Mouse (Mus musculus) heart, adult 18-20 months (tissue): ENCODE results near the gene Rab29. TPM values are rescaled to one million over a fixed set of nuclear protein-coding genes. Genes with fewer than 3 reads are reported as not detected.
A peak's percentile ranks its signal among the peaks of the same experiment; 100 is the strongest.
"Not testable (repeated sequence)": the region's sequence is repeated elsewhere in the genome, so short reads cannot be mapped to it uniquely, and the experiment has no call there.

Experiments
- DNase-seq, 2 experiments: peaks; one replicate each; pipeline ENCODE4 v3.0.0; 2021 to 2022; ENCODE audit warnings: mixed read lengths in 1 of 2
- long read RNA-seq, 2 experiments: library from polyadenylated mRNA; stranded (forward); transcript quantifications; one replicate each; pipeline ENCODE4 v2.0.0; 2021
- total RNA-seq, 2 experiments: library from RNA; stranded (reverse); gene quantifications; 2 replicates each; pipeline ENCODE4 v1.2.3; 2021

The Rab29 gene
- 10 to 100 TPM; 11.3 to 11.4 TPM for total RNA-seq
- long read RNA-seq, experiment 1, transcript Rab29-202 (5 exons, 1,202 nt): major isoform, 6 of 10 reads
- long read RNA-seq, experiment 1, partial matches to known transcripts: 0 of 10 reads
- long read RNA-seq, experiment 1, other reads (novel, unspliced or antisense): 2 of 10 reads
- long read RNA-seq, experiment 2, partial matches to known transcripts: 0 of 5 reads
- long read RNA-seq, experiment 2, other reads (novel, unspliced or antisense): 1 of 5 reads

DNA sequence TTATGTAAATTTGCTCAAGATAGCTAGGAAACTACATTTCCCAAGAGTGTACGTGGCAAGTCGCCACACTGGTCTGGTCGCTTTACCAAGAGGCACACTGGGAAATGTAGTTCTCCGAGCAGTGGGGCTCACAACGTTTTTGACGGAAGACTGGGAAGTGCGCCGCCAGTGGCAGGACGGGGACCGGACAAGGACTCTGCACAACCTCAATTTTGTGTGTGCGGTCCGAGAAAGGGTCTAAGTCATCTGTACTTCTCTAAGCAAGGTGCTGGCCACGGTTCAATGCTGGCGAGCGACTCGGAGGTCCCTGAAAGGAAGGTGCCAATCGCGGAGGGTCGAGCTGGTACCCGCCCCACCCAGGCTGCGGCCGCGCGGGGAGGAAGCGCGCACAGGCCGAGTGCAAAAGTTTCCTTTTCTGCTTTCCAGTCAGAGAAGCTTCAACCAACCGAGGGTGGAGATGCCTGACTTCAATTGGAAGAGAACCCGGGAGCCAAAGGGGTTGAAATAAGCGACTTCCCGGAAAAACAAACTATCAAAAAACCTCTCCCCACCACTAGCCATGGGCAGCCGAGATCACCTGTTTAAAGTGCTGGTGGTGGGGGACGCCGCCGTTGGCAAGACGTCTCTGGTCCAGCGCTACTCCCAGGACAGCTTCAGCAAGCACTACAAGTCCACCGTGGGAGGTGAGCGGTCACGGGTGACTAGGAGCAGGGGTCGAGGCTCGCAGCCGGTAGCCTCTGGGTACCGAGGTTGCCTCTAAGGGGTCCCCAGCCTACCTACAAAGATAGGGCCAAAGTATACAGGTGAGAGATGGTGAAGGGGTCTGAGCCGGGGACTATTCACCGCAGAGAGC lies at the start of gene Rab29:
Gene Rab29 (plus strand): TSS at position 132 of the 853 bp plus-strand sequence.
- peak; percentile 95 to 97 for DNase-seq

DNA sequence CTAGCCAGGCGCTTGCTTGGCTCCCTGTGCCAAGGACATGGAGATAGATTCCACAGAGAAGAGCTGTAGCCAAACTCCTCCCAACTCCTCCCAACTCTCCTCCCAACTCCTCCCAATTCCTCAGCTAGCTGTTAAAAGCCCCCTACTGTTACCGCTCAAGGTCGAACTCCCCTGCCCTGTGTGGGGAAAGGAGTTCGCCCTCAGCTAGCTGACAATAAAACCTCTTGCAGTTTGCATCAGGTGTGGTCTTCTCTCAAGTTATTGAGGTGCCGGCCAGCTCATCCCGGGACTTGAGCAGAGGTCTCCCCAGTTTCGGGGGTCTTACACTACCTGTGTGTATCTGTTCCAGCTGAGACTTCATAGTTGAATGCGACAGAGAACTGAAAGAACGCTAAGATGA lies 46.7 kb upstream of the Rab29 start:
- not testable (repeated sequence) for DNase-seq

DNA sequence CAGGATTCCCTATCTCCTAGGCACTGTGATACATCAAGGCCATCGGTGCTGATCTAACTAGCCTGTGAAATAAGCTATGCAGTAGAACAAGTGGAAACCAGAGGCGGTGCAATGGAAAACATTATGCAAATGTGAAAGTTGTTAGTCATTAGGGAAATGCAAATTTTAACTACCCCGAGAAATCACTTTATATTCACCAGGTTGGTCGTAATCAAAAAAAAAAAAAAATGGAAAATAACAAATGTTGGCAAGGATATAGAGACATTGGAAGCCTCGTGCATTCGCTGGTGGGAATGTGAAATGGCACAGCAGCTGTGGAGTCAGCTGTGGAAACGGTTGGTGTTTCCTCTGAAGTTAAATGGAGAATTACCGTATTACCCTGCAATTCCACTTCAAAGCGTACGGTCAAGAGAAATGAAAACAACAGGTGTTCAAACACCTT lies 46.1 kb upstream of the Rab29 start:
- DNase-seq: no peak

DNA sequence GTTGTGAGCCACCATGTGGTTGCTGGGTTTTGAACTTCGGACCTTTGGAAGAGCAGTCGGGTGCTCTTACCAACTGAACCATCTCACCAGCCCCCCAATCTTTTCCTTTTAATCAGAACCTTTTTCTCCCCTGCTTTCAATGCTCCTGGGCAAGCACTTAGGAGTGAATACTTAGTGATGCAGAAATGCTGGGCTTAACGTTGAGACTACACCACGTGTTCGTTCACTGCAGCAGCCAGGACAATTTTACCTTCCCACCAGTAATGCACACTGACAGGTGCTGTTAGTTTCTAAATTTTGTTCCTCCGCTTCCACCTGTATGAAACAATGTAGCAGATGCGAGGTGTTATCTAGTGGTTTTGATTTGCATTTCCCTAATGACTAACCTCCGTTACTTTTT lies 44.7 kb upstream of the Rab29 start:
- DNase-seq: no peak

DNA sequence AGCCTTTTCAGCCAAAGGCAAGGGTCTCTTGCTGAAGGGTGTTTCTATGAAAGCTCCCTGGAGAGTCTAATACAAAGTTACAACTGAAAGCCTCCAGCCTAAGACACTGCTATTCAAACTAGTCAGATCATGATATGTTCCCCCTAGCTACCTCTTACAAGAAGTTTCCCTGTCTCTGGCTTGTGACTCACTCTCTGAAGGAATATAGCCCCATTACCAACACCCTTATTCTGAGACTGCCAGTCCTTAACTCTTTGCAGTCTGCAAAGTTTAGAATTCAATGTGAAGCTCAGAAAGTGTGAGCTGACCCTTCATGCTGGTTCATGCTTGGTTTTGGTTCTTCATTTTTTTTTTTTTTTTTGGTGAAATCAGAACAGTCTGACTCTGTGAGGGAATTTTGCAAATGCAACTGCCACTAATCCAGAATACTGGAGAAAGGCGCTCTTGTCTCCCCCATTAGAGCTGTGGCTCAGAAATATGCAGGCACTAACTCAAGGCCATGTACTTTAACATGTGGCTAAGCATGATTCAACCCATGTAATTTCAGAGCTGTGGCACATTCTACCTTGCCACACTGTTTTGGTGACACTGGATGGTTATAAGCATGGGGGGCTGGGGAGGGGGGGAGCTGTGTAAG lies 44.0 kb upstream of the Rab29 start:
- DNase-seq: no peak

DNA sequence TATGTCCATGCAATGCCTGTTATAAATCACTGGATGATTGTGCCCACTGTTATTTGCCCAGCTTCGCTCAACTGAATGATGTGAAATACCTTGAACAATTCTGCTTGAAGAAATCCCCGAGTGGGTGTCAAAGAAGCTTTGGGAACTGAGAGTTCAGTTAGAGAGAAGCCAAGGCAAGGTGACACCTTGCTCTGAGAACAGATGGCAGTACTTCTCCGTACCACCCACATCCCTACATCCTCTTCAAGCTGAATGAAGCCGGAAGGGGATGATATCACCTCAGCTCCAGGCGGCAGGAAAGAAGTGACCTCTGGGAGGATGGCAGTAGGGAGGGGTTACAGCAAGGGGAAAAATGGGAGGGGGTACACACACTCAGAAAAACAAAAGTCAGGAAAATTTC lies 43.5 kb upstream of the Rab29 start:
- no peak for DNase-seq

DNA sequence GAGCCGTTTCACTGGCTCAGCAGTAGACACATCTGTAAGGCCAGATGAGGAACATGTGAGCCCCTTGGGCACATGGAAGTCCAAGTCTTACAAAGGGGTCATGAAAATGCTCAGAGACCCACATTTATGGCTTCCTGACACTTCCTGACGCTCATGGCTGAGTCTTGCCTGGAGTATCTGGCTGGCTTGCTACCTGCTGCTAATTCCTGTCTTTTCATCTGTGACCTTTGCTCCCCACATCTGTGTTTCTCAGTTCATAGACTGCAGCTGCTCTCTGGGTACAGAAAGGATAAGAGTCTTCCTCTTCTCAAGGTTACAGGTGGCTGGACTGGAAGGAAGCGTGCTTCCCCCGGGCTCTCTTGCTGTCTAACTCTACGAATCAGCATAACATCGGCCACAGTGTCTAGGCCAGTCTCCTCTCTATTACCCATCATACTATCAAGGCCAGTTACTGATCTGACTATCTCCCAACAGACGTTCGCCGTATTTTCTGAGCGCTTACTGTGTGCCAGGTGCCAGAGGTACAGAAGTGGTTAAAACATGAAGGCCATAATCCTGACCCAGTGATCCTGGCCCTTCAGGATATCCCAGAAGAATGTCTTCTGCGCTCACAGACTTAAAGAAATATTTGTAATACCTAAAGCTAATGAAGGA lies 42.4 kb upstream of the Rab29 start:
- DNase-seq: no peak

DNA sequence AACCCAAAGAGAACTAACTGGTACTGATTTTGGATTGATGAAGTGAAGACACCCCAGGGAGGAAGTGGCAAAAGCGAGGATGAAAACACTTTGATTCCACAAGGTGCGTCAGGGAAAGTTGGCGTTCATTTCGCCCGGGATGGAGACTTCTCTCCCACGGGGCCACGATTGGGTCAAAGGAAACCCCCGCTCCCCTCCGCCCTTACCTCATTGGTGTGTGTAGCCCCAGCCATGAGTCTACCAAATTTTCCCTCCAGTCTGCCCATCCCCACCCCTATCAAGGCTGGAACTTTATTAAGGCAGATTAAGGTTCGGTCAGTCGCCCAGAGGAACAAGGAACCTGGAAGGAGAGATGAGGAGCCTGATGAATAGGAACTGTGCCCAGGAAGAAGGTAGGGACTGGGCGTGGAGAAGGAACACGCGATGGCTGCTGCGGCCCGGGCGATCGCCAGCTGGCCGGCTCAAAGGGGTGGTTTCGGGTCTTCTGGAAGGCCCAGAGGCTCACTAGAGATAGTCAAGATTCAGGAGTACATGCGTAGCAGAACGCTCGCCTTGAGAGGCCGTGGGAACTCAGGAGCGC lies 39.7 kb upstream of the Rab29 start, which contains the start of gene Slc41a1:
Gene Slc41a1 (plus strand): TSS at position 287 of the 580 bp plus-strand sequence.
- DNase-seq: no peak

DNA sequence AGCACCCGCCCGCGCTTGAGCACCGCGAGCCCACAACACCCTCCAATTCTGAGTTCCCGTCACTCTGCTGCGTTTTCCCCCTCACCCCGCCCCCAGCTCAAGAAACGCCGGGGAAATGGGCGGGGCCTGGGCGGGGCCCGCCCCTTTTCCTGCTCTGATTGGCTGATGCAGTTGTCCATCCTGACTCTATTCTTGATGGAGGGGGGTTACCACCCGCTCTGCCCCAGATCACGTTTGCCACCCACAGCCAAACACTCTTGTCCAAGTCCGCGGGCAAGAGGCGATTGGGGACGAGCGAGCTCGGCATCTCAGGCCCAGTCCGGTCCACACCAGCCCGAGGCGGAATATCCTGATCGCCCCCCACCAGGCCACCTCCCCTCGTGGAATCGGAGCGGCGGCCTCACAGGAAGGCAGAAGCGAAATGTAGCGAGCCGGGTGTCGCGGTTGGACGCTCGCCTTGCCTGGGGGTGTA lies 39.2 kb upstream of the Rab29 start:
- peak; percentile 95 to 98 for DNase-seq

DNA sequence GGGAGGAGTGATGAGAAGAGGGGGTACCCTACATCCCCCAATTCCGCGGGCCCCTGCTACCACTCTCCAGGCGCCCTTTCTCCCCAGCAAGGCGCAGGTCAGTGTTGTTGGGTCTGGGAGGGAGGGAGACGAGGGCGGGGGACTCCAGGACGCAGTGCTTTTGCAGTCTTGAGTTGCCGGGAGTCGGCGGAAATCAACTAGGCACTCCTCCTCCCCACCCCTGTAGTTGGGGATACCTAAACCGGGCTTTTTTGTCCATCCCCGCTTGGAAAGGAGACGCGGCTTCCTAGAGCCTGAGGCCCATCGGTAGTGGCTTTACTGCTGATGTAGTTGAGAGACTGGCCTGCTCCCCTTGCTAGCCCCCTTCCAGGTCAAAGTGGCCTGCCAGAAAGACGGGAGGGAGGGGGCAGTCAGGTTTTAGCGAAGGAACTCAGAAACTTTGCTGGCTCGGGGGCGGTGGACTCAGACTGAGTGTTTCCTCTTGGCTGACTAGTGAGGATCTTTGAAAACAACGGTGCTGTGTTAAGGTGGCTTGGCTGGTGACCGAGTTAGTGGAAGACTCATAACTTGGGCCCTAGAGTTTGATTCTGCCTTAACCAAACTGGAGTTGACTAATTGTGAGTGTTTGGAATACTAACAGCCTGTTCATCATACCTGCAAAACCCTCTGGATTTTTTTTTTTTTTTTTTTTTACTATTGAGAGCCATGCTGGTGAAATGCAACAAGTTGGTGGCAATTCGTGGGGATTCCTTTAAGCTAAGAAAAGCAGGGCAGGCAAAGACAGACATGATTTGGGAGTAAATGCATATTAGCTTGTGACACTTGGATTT lies 38.5 kb upstream of the Rab29 start:
- DNase-seq: peak; percentile 43 to 64

DNA sequence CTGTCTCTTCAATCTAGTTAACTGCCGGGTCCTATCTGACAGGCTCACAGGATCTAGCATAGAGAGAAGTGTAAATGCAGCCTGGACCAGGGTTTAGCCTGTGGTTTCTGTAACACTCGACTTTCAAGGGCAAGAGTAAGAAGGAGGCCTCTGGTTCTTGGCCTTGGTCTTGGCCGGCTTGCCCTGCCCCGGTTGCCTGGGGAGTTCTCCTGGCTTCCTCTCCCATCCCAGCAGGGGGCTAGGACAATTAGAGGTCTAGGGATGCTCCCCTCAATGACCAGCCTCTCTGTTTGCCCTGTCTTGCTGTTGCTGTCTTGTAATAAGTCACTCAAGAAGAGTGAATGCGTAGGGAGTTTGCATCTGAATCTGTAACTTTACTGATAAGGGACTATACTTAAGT lies 37.7 kb upstream of the Rab29 start:
- DNase-seq: peak in 1 of 2 experiments; percentile 19

DNA sequence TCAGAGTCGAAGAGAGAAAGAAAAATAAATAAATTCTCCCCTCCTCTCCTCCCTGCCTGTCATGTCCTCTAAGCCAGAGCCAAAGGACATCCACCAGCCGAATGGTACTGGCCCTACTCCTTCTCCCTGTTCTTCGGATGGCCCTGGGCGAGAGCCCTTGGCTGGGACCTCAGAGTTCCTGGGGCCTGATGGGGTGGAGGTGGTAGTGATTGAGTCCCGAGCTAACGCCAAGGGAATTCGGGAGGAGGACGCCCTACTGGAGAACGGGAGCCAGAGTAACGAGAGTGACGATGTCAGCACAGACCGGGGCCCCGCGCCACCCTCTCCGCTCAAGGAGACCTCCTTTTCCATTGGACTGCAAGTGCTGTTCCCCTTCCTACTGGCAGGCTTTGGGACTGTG lies 36.5 kb upstream of the Rab29 start:
- DNase-seq: peak; percentile 48 to 67

DNA sequence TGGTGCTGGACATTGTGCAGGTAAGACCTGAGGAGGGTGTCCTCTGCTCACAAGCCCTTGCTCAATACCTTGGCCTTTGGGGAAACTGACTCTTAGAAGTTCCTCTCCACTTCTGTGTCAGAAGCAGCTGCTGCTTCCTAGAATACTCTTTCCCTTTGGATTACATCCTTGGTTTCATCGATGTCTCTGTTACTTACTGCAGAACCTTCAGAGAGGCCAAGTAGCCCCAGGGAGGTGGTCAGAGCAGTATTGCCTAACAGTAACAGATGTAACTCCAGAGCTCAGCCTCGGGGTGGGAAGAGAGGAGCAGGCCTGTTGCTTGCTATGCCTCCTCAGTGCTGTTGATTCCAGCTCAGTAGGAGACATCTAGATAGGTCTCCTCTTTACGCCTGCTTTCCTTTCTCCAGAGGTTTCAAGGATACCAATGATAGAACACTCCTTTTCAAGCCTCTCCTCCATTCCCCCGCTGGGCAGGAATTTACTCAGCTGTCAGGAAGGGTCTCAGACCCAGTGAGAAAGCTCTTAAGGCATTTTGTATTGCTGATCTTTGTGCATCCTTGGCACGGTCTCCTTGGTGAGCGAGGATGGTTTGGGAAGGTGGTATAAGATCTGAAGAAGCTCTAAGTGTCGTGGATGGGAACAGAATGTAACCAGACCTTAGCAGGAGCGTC lies 35.9 kb upstream of the Rab29 start:
- DNase-seq: no peak

DNA sequence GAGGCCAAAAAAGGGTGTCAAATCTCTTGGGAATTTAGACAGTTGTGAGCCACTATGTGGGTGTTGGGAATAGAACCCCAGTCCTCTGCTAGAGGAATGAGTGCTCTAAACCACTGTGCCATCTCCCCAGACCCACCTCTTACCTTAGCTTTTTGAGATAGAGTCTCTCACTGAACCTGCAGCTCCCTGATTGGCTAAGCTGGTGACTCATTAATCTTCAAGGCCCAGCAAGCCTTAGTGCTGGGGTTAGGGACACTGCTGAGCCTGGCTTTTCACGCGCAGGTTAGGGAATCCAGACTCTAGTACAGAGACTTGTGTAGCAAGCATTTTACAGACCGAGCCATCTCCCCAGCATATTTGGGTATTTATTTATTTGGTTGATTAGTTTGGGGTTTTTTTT lies 30.0 kb upstream of the Rab29 start:
- no peak for DNase-seq

DNA sequence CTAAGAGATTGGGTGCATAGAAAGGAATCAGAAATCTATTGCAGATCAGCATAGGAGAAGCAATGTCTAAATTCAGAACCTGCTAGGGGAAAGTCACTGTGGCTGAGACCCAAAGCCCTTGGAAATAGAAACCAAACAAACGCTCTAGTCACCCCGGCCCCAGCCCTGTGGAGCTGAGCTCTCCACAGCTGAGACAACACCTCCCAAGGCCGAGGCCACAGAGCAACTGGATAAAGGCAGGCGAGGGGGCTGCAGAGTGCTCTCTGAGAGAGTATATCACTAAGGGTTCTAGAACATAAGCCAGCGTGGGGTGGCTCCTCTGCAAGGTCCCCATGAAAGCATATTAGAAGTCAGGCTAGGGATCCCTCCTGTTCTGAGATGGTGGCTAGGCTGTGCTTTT lies 28.5 kb upstream of the Rab29 start:
- no peak for DNase-seq

DNA sequence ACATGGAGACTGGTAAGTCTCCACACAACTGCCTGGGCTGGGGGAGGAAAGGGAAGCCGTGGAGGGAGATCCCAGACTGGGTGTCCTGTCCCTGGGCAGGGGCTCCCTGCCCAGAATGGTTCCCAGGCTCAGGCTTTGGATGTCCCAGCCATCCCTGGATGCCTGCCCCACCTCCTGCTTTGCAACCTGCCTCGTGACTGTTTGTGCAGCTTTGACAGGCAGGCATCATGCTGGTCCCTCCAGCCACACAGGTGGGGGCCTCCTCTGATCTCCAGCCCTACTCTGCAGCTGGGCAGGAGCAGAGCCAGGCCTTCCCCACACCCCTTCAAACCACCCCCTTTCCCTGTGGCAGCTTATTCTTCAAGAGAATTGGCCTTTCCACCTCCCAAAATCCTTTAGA lies 27.7 kb upstream of the Rab29 start:
- DNase-seq: peak; percentile 62 to 70

DNA sequence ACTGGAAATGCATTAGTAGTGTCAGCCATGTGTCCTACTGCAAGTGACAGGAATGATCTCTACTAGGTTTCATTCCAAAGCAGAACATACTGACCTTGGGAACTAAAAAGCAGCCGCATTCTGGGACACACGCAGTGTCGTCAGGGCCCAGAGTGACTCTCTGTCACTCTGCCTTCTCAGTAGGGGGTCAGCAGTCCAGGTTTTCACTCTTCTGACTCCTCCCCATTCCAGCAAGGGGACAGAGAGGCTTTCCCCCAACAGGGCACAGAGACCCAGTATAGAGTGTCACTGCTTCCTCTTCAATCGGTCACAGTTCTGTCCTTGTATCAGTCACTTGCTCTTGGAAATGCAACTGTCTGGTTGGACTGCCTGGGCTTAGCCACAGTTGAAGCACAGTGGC lies 24.8 kb upstream of the Rab29 start:
- DNase-seq: no peak

DNA sequence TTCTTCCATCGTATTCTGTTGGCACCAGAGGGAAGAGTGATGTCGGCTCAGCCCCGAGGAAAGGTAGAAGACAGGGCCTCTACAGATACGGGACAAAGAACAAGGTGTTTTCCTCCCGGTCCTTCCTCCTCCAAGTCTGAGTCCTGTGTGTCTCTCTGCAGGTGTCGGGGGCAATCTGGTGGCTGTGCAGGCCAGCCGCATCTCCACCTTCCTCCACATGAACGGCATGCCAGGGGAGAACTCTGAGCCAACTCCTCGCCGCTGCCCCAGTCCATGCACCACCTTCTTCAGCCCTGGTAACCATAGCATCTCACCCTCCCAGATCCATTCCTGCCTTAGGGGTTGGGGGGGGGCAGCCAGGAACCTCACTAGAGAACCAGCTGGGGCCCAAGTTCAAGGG lies 23.3 kb upstream of the Rab29 start:
- DNase-seq: no peak

DNA sequence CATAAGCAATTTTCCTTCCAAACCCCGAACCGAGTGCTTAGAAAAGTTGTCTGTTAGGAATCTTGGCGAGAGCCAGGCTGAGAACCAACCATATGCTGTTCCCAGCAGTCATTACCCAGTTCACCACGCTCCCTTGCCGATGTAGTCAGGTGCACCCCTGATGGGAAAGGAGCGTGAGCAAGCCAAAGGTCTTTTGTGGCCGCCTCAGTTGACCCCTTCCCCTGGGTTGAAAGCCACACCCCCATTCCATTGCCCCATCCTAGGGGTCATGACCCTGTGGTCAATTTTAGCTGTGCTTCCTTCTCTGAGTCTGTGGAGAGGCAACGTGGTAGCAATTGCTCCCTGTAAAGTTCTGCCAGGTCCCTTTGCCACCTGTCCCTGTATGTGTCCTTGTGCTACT lies 22.1 kb upstream of the Rab29 start:
- no peak for DNase-seq

DNA sequence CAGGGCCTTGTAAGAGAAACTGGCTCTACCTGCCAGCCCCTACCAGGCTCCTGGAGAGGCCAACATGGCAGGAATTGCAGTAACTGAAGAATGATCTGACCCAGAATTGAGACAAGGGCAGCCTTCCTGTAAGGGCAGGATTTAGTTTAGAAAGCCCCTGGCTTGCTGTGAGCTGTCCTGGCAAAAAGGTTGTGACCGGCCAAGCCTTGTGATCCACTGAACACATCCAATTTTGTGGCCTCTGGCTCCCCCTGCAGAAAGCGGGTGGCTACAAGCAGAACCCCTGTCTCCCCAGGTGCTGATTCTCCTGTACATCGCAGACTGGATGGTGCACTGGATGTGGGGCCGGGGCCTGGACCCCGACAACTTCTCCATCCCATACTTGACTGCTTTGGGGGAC lies 20.8 kb upstream of the Rab29 start:
- DNase-seq: peak; percentile 75 to 86

DNA sequence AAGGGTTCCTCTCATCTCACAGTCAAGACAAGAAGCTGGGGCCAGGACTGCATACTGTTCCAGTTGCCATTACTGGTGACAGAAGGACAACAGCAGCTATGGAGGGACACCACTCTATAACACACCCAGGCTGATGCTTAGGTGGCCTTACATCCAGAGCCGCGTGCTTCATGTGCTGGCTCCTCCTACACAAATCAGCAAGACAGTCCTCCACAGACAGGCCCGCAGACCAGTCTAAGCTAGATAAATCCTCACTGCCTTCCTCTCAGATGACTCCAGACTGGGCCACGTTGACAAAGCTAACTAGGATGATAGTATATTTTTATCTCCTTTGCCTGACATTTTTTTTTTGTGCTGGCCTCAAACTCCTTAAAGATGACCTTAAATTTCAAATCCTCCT lies 5.2 kb upstream of the Rab29 start:
- no peak for DNase-seq
